Mouse (Mus musculus): Measurements from ENCODE around the gene Anapc16.
"Not testable (repeated sequence)": the region's sequence is repeated elsewhere in the genome, so short reads cannot be mapped to it uniquely, and the experiment has no call there.

- TF ChIP-seq CTCF (conservative IDR thresholded peaks at IDR 0.05; ENCODE audit: insufficient read depth, insufficient read length, low read depth, low read length); POLR2A (IDR thresholded peaks at IDR 0.05; ENCODE audit: low read depth, low read length): not testable (repeated sequence)
Measured at GRCm38 (mm10) chr10:59993813-59994212, 9.1 kb downstream of the Anapc16 start.
